Mouse (Mus musculus) limb, embryonic 14.5 days (tissue): ENCODE measurements around the gene Bmyc. TPM values are rescaled to one million over a fixed set of nuclear protein-coding genes. Genes with fewer than 3 reads are reported as not detected.
"Not testable (repeated sequence)": the region's sequence is repeated elsewhere in the genome, so short reads cannot be mapped to it uniquely, and the experiment has no call there.

Experiments used
- ATAC-seq: fragments of 200-750 bp; cut with Nextera tagmentation; 2 replicates; pipeline ENCODE4 v1.8.0; 2017; ENCODE audit warnings: low read depth, moderate number of reproducible peaks, moderate TSS enrichment; ENCODE audit not compliant: low FRiP score
- DNase-seq: peaks from one replicate; pipeline ENCODE4 v3.0.0-alpha.2; 2015; ENCODE audit warnings: low spot score
- H3K27ac ChIP-seq: fragments of 300-500 bp; sonication (generic); replicated peaks from 2 replicates; pipeline ENCODE4 v1.5.1; 2014; ENCODE audit warnings: low read depth, mild to moderate bottlenecking, low read length, moderate library complexity, mixed read lengths
- H3K27me3 ChIP-seq: fragments of 300-500 bp; sonication (generic); 2 replicates; pipeline ENCODE4 v1.6.1; 2014; ENCODE audit warnings: low read length, mixed read lengths; ENCODE audit not compliant: control insufficient read depth, insufficient read depth
- H3K36me3 ChIP-seq: fragments of 300-500 bp; sonication (generic); 2 replicates; pipeline ENCODE4 v1.6.1; 2014; ENCODE audit warnings: mild to moderate bottlenecking, low read length, moderate library complexity, mixed read lengths; ENCODE audit not compliant: control insufficient read depth, insufficient read depth
- H3K4me1 ChIP-seq: fragments of 300-500 bp; sonication (generic); 2 replicates; pipeline ENCODE4 v1.6.1; 2014; ENCODE audit warnings: antibody characterized with exemption, low read length, mixed read lengths; ENCODE audit not compliant: control insufficient read depth, insufficient read depth
- H3K4me2 ChIP-seq: fragments of 300-500 bp; sonication (generic); replicated peaks from 2 replicates; pipeline ENCODE4 v1.6.1; 2014; ENCODE audit warnings: low read depth, mild to moderate bottlenecking, low read length, moderate library complexity; ENCODE audit not compliant: severe bottlenecking
- H3K4me3 ChIP-seq: fragments of 300-500 bp; sonication (generic); replicated peaks from 2 replicates; pipeline ENCODE4 v1.5.1; 2014; ENCODE audit warnings: low read length
- H3K9ac ChIP-seq: fragments of 300-500 bp; sonication (generic); 2 replicates; pipeline ENCODE4 v1.6.1; 2014; ENCODE audit warnings: mild to moderate bottlenecking, low read depth, low read length, moderate library complexity; ENCODE audit not compliant: severe bottlenecking
- H3K9me3 ChIP-seq: fragments of 300-500 bp; sonication (generic); 2 replicates; pipeline ENCODE4 v1.6.1; 2016; ENCODE audit warnings: low read length; ENCODE audit not compliant: control insufficient read depth
- POLR2A ChIP-seq: fragments of 200-500 bp; IDR thresholded peaks from 2 replicates; pipeline ENCODE4 v1.8.0; 2012; ENCODE audit warnings: inconsistent platforms, mild to moderate bottlenecking, moderate library complexity, borderline replicate concordance; ENCODE audit not compliant: insufficient read depth, insufficient read length; ENCODE audit errors: extremely low read depth
- WGBS: fragments of 180-500 bp; shearing (Covaris S2); extraction: QIAGEN DNeasy Blood & Tissue Kit; methylation state at CpG from one replicate; pipeline ENCODE4 v1.1.7; 2014; 5-methylcytosine and 5-hydroxymethylcytosine counted together
- polyA plus RNA-seq, 2 experiments: library from polyadenylated mRNA; depleted of rRNA in 1 of 2; stranded (reverse) in 1 of 2; unstranded in 1 of 2; fragments of >200 nt; fragmentation: Nextera tagmentation in 1 of 2; extraction: Ambion mirVana in 1 of 2; gene quantifications; 2 replicates each; pipeline versions ENCODE4 v1.2.1 to v1.2.3; 2012 to 2014

Gene Bmyc
- polyA plus RNA-seq, 2 experiments: 66.3 to 93.5 TPM

GRCm38 (mm10) chr2:25703706-25704105 is 2.8 kb upstream of the Bmyc start:
- Histone ChIP-seq H3K9me3 (no peaks in the 10 kb centered on the region), H3K27ac (no peak overlapping the region), H3K27me3 (no peaks in the 10 kb centered on the region), H3K36me3 (no peaks in the 10 kb centered on the region), H3K4me1 (peaks cover 6% of the 10 kb centered on the region; the same call in 1 of the 2 replicates), H3K4me3 (no peak overlapping the region), H3K9ac (no peak overlapping the region), H3K4me2 (no peak overlapping the region)
- ATAC-seq (no peak), DNase-seq (no peak)
- WGBS: 80% methylated on average over 4 of the region's 4 CpGs
- no peak for TF ChIP-seq POLR2A

- WGBS: 68% methylated on average over 2 of the region's 2 CpGs
- no peaks in the 10 kb centered on the region for H3K36me3 ChIP-seq
- H3K27me3 ChIP-seq: no peaks in the 10 kb centered on the region
- H3K9me3 ChIP-seq: no peaks in the 10 kb centered on the region
- no peak for TF ChIP-seq POLR2A
- no peak overlapping the region; the same call in 1 of the 2 replicates for H3K4me3 ChIP-seq
- no peak overlapping the region for H3K9ac ChIP-seq
- no peak overlapping the region for H3K27ac ChIP-seq
- H3K4me1 ChIP-seq: peaks cover 6% of the 10 kb centered on the region; the same call in 1 of the 2 replicates
- H3K4me2 ChIP-seq: peak overlapping the region; percentile 31
- DNase-seq (peak; percentile 12), ATAC-seq (no peak)
Measured at GRCm38 (mm10) chr2:25708121-25708520, 1.6 kb downstream of the Bmyc start.

DNA sequence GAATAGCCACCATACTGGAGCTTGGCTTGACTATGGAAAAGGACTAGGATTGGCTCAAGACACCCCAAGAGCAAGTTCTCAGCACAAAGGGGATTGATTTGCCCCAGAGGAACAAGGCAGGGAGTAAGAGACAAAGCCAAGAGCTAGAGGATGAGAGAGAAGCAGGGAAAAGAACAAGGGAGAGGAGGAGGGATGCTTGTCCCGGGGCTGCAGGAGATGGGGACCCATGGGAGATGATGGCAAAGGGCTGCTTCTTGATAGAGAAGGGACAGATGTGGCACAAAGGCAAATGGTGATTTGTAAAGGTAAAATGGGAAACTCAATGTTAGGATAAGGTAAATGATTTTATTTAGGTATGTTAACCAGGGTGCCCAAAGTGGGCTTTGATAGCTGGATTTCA is 2.5 kb downstream of the Bmyc start:
- DNase-seq, H3K36me3 ChIP-seq, ATAC-seq, H3K27me3 ChIP-seq, H3K4me2 ChIP-seq, H3K4me3 ChIP-seq, H3K9me3 ChIP-seq, H3K27ac ChIP-seq, H3K4me1 ChIP-seq, H3K9ac ChIP-seq: not testable (repeated sequence)
- WGBS: 93% methylated on average over 1 of the region's 1 CpGs

DNA sequence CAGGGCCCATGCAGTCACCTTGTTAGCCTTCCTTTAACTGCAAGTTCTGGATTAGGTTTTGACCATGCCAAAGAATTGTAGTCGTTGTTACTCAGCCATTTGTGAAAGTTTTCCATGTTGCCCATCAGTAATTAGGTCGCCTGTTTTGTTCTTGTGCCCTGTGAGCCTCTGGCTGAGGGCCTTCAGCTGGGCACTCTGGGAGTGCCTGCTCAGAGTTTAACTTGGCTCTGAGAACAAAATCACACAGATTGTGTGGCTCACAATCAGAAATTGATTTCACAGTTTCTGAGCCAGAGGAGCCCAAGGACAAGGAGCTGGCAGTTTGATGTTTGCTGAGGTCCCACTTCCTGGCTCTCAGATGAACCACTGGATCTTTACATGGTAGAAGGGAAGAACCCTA is 3.3 kb downstream of the Bmyc start:
- H3K4me1 ChIP-seq, ATAC-seq, H3K27ac ChIP-seq, DNase-seq, H3K9me3 ChIP-seq, H3K4me2 ChIP-seq, H3K9ac ChIP-seq, H3K4me3 ChIP-seq, H3K27me3 ChIP-seq, H3K36me3 ChIP-seq: not testable (repeated sequence)
- 62% methylated on average over 2 of the region's 2 CpGs for WGBS

GRCm38 (mm10) chr2:25711641-25712040 is 5.1 kb downstream of the Bmyc start:
- not testable (repeated sequence) for ATAC-seq, H3K27ac ChIP-seq, H3K9ac ChIP-seq, DNase-seq, H3K36me3 ChIP-seq, H3K27me3 ChIP-seq, H3K4me2 ChIP-seq, H3K9me3 ChIP-seq, H3K4me3 ChIP-seq, H3K4me1 ChIP-seq
- 16% methylated on average over 3 of the region's 3 CpGs for WGBS

- ATAC-seq: no peak
- Histone ChIP-seq H3K27me3 (no peaks in the 10 kb centered on the region), H3K4me1 (no peaks in the 10 kb centered on the region), H3K4me3 (no peak overlapping the region), H3K9me3 (no peaks in the 10 kb centered on the region), H3K4me2 (no peak overlapping the region), H3K27ac (no peak overlapping the region), H3K9ac (no peak overlapping the region), H3K36me3 (no peaks in the 10 kb centered on the region)
- TF ChIP-seq POLR2A: no peak
- DNase-seq: no peak
Measured at GRCm38 (mm10) chr2:25717222-25717621, 10.7 kb downstream of the Bmyc start.
